Mouse (Mus musculus): ENCODE measurements around the gene Myo1b.

- no peak for TF ChIP-seq POLR2A (IDR thresholded peaks at IDR 0.05; ENCODE audit: low read depth, low read length)
- no peak for TF ChIP-seq CTCF (IDR thresholded peaks at IDR 0.05; ENCODE audit: extremely low read depth, insufficient read length, insufficient replicate concordance, low read depth, low read length)
Observed at GRCm38 (mm10) chr1:51930584-51930983, 14.7 kb upstream of the Myo1b start.
